Mouse (Mus musculus) MEL (cell line): ENCODE measurements around the gene Arl3. TPM values are rescaled to one million over a fixed set of nuclear protein-coding genes. Genes with fewer than 3 reads are reported as not detected.

Experiments
- DNase-seq: peaks from one replicate; pipeline ENCODE4 v3.0.0; 2011; ENCODE audit warnings: low read depth, low spot score
- H3K27ac ChIP-seq: 2 replicates; pipeline ENCODE4 v1.5.1; 2012; ENCODE audit warnings: low read depth, mild to moderate bottlenecking, control low read depth, low read length, moderate library complexity; ENCODE audit not compliant: control insufficient read depth
- H3K27me3 ChIP-seq, 2 experiments: fragments of 150-350 bp in 1 of 2; sonication (generic) in 1 of 2; 2 replicates each; pipeline ENCODE4 v1.6.1; 2012; ENCODE audit warnings: low read length in 2 of 2, mild to moderate bottlenecking in 2 of 2, improper control_type of control experiment in 1 of 2, moderate library complexity in 1 of 2; ENCODE audit not compliant: insufficient read depth in 2 of 2, control insufficient read depth in 1 of 2
- H3K36me3 ChIP-seq, 2 experiments: 2 replicates each; pipeline ENCODE4 v1.6.1; 2012 to 2014; ENCODE audit warnings: low read length in 2 of 2, improper control_type of control experiment in 1 of 2, inconsistent platforms in 1 of 2, mild to moderate bottlenecking in 1 of 2; ENCODE audit not compliant: insufficient read depth in 2 of 2, control insufficient read depth in 1 of 2
- H3K4me1 ChIP-seq, 2 experiments: fragments of 150-350 bp in 1 of 2; sonication (generic) in 1 of 2; 2 replicates each; pipeline ENCODE4 v1.6.1; 2012; ENCODE audit warnings: low read length in 2 of 2, improper control_type of control experiment in 1 of 2, mild to moderate bottlenecking in 1 of 2; ENCODE audit not compliant: insufficient read depth in 2 of 2, control insufficient read depth in 1 of 2
- H3K4me3 ChIP-seq, 2 experiments: fragments of 150-350 bp in 1 of 2; sonication (generic) in 1 of 2; 2 replicates each; pipeline ENCODE4 v1.5.1; 2012; ENCODE audit warnings: low read depth in 2 of 2, low read length in 2 of 2, mild to moderate bottlenecking in 2 of 2, moderate library complexity in 2 of 2, control low read depth in 1 of 2, improper control_type of control experiment in 1 of 2; ENCODE audit not compliant: control insufficient read depth in 1 of 2, insufficient read depth in 1 of 2
- H3K79me2 ChIP-seq: 2 replicates; pipeline ENCODE4 v1.6.1; 2012; ENCODE audit warnings: mild to moderate bottlenecking, low read length, moderate library complexity; ENCODE audit not compliant: control insufficient read depth, poor library complexity, insufficient read depth
- H3K9ac ChIP-seq: 2 replicates; pipeline ENCODE4 v1.6.1; 2012; ENCODE audit warnings: low read depth, mild to moderate bottlenecking, control low read depth, low read length, moderate library complexity; ENCODE audit not compliant: control insufficient read depth, poor library complexity, severe bottlenecking
- H3K9me3 ChIP-seq: fragments of 150-350 bp; sonication (generic); replicated peaks from 2 replicates; pipeline ENCODE4 v1.6.1; 2012; ENCODE audit warnings: mild to moderate bottlenecking, low read length, improper control_type of control experiment, moderate library complexity; ENCODE audit not compliant: insufficient read depth
- CHD1 ChIP-seq: IDR thresholded peaks from 2 replicates; pipeline ENCODE4 v1.6.1; 2012; ENCODE audit warnings: low read depth, mild to moderate bottlenecking, inconsistent platforms, low read length, improper control_type of control experiment
- CTCF ChIP-seq, 3 experiments: IDR thresholded peaks in 2 of 3; conservative IDR thresholded peaks in 1 of 3; 2 replicates each; pipeline ENCODE4 v1.5.1; 2011 to 2012; ENCODE audit warnings: low read length in 3 of 3, low read depth in 2 of 3, mild to moderate bottlenecking in 2 of 3, improper control_type of control experiment in 1 of 3, inconsistent platforms in 1 of 3, mixed read lengths in 1 of 3, moderate library complexity in 1 of 3; ENCODE audit not compliant: control insufficient read depth in 1 of 3, insufficient read depth in 1 of 3, poor library complexity in 1 of 3, severe bottlenecking in 1 of 3
- E2F4 ChIP-seq: IDR thresholded peaks from 2 replicates; pipeline ENCODE4 v1.6.1; 2011; ENCODE audit warnings: low read depth, low read length, improper control_type of control experiment, borderline replicate concordance
- EP300 ChIP-seq, 2 experiments: IDR thresholded peaks; 2 replicates each; pipeline ENCODE4 v1.6.1; 2011; ENCODE audit warnings: improper control_type of control experiment in 2 of 2, low read length in 2 of 2, low read depth in 1 of 2, mild to moderate bottlenecking in 1 of 2
- GABPA ChIP-seq: IDR thresholded peaks from 2 replicates; pipeline ENCODE4 v1.6.1; 2012; ENCODE audit warnings: low read depth, mild to moderate bottlenecking, inconsistent platforms, low read length, improper control_type of control experiment, moderate library complexity
- GATA1 ChIP-seq: IDR thresholded peaks from 2 replicates; pipeline ENCODE4 v1.6.1; 2011; ENCODE audit warnings: low read depth, low read length, improper control_type of control experiment
- HCFC1 ChIP-seq: IDR thresholded peaks from 2 replicates; pipeline ENCODE4 v1.6.1; 2012; ENCODE audit warnings: low read depth, mild to moderate bottlenecking, inconsistent platforms, low read length, improper control_type of control experiment, moderate library complexity
- MAFK ChIP-seq: IDR thresholded peaks from 2 replicates; pipeline ENCODE4 v1.6.1; 2011; ENCODE audit warnings: low read depth, mild to moderate bottlenecking, low read length, improper control_type of control experiment, borderline replicate concordance
- MEF2A ChIP-seq: IDR thresholded peaks from 2 replicates; pipeline ENCODE4 v1.6.1; 2014; ENCODE audit warnings: low read depth, mild to moderate bottlenecking, inconsistent platforms, low read length, improper control_type of control experiment; ENCODE audit not compliant: poor library complexity, insufficient replicate concordance, severe bottlenecking; ENCODE audit errors: extremely low read depth
- MYB ChIP-seq: IDR thresholded peaks from 2 replicates; pipeline ENCODE4 v1.6.1; 2011; ENCODE audit warnings: mild to moderate bottlenecking, low read depth, low read length, improper control_type of control experiment
- POLR2AphosphoS2 ChIP-seq: IDR thresholded peaks from 2 replicates; pipeline ENCODE4 v1.6.1; 2011; ENCODE audit warnings: low read length, improper control_type of control experiment
- SIN3A ChIP-seq: IDR thresholded peaks from 2 replicates; pipeline ENCODE4 v1.6.1; 2012; ENCODE audit warnings: low read length, improper control_type of control experiment, inconsistent platforms
- TCF12 ChIP-seq: IDR thresholded peaks from 2 replicates; pipeline ENCODE4 v1.6.1; 2014; ENCODE audit warnings: low read depth, mild to moderate bottlenecking, inconsistent platforms, low read length, improper control_type of control experiment, moderate library complexity
- UBTF ChIP-seq: IDR thresholded peaks from 2 replicates; pipeline ENCODE4 v1.6.1; 2012; ENCODE audit warnings: low read depth, mild to moderate bottlenecking, inconsistent platforms, low read length, improper control_type of control experiment, moderate library complexity, borderline replicate concordance; ENCODE audit not compliant: insufficient read depth
- ZC3H11A ChIP-seq: IDR thresholded peaks from 2 replicates; pipeline ENCODE4 v1.6.1; 2012; ENCODE audit warnings: low read depth, mild to moderate bottlenecking, inconsistent platforms, low read length, improper control_type of control experiment
- ZKSCAN1 ChIP-seq: IDR thresholded peaks from 2 replicates; pipeline ENCODE4 v1.6.1; 2012; ENCODE audit warnings: low read depth, mild to moderate bottlenecking, inconsistent platforms, low read length, improper control_type of control experiment, moderate library complexity
- ZMIZ1 ChIP-seq: IDR thresholded peaks from 2 replicates; pipeline ENCODE4 v1.6.1; 2012; ENCODE audit warnings: low read depth, mild to moderate bottlenecking, inconsistent platforms, low read length, improper control_type of control experiment, moderate library complexity
- polyA plus RNA-seq, 2 experiments: library from polyadenylated mRNA; stranded (reverse) in 1 of 2; unstranded in 1 of 2; fragments of >175 nt in 1 of 2; fragments of >200 nt in 1 of 2; gene quantifications; 2 replicates each; pipeline versions ENCODE4 v1.2.1 to v1.2.4; 2012; ENCODE audit warnings: low replicate concordance in 2 of 2, low read depth in 1 of 2; ENCODE audit not compliant: insufficient read length in 2 of 2, insufficient read depth in 1 of 2, missing spikeins in 1 of 2
- total RNA-seq: library from RNA; depleted of rRNA; stranded (reverse); fragments of 300-350 nt; gene quantifications from 2 replicates; pipeline ENCODE4 v1.2.3, GENCODE M21; 2012

Arl3 gene
- total and polyA plus RNA-seq, 3 experiments = 62.4 to 123 TPM; not detected in 1

DNA sequence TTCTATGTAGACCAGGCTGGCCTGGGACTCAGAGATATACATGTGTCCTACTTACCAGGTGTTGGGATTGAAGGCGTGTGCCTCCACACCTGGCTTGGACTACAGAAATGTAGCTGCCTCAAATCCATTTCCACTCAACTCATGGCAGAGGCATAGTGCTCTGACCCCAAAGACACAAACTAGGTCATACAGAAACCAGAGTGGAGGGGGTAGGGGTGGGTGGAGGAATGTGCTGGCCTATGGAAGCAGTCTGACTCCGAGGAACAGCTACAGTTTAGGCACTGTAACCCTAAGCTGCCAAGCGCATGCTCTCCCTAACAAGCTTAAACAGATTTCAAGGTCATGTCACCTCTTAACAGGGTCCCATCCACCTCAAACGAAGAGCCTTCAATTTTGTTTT is 9.4 kb downstream of the Arl3 start:
- Histone ChIP-seq H3K27me3 (no peaks in the 10 kb centered on the region), H3K9ac (no peak overlapping the region), H3K27ac (no peak overlapping the region), H3K36me3 (no peaks in the 10 kb centered on the region), H3K4me1 (peaks cover 0 to 3% of the 10 kb centered on the region in 2 experiments; a peak in 1 of 4 replicates), H3K79me2 (no peaks in the 10 kb centered on the region; the same call in 1 of the 2 replicates)
- TF ChIP-seq MEF2A = no peak
- no peak for TF ChIP-seq MYB
- no peak for TF ChIP-seq UBTF
- TF ChIP-seq GATA1 = no peak
- no peak for TF ChIP-seq ZC3H11A
- TF ChIP-seq E2F4 = no peak
- TF ChIP-seq, all 39 proteins: peak for 0
- DNase-seq = no peak
- Histone ChIP-seq H3K4me3 (no peak overlapping the region), H3K9me3 (no peaks in the 10 kb centered on the region)

- Histone ChIP-seq H3K27ac (no peak overlapping the region), H3K9me3 (no peaks in the 10 kb centered on the region), H3K4me1 (peaks cover 0 to 3% of the 10 kb centered on the region in 2 experiments; a peak in 1 of 4 replicates), H3K9ac (no peak overlapping the region), H3K79me2 (no peaks in the 10 kb centered on the region; the same call in 1 of the 2 replicates)
- no peak for DNase-seq
- TF ChIP-seq MAFK (no peak), CHD1 (no peak), HCFC1 (no peak), POLR2AphosphoS2 (no peak), SIN3A (no peak), E2F4 (no peak), ZC3H11A (no peak), GABPA (no peak), TCF12 (no peak), ZKSCAN1 (no peak), ZMIZ1 (no peak), EP300 (IDR thresholded peaks at IDR 0.05; ENCODE audit: low read depth in 1 of 2, low read length in 2 of 2) (no peak), CTCF (IDR thresholded peaks at IDR 0.05 in 2 of 3, conservative IDR thresholded peaks at IDR 0.05 in 1 of 3; ENCODE audit: control insufficient read depth in 1 of 3, insufficient read depth in 1 of 3, low read depth in 2 of 3, low read length in 3 of 3, poor library complexity in 1 of 3, severe bottlenecking in 1 of 3) (no peak)
- TF ChIP-seq, all 39 proteins: peak for 0
- H3K4me3 ChIP-seq = no peak overlapping the region
- no peaks in the 10 kb centered on the region for H3K27me3 ChIP-seq
- no peaks in the 10 kb centered on the region for H3K36me3 ChIP-seq
These were observed 10.2 kb downstream of the Arl3 start for GRCm38 (mm10) chr19:46562581-46563515.
